Mouse (Mus musculus) monocyte, adult 5-6 weeks (primary cell): ENCODE measurements around the gene Prdx2. TPM values are rescaled to one million over a fixed set of nuclear protein-coding genes. Genes with fewer than 3 reads are reported as not detected.

Source experiments
- ATAC-seq: fragments of 153-309, 156-312 bp; replicated peaks from 2 replicates; pipeline ENCODE4 v1.8.0; 2017; ENCODE audit warnings: mild to moderate bottlenecking; ENCODE audit not compliant: low TSS enrichment, insufficient number of reproducible peaks, severe bottlenecking, poor library complexity, low FRiP score
- total RNA-seq: library from RNA; stranded (forward); fragments of 200-1000, 200-491, 200-594 nt; gene quantifications from 3 replicates; pipeline ENCODE4 v1.2.3, GENCODE M21; 2017

Prdx2 gene
- 153 to 207 TPM (median 196 TPM) in 3 replicates for total RNA-seq

DNA sequence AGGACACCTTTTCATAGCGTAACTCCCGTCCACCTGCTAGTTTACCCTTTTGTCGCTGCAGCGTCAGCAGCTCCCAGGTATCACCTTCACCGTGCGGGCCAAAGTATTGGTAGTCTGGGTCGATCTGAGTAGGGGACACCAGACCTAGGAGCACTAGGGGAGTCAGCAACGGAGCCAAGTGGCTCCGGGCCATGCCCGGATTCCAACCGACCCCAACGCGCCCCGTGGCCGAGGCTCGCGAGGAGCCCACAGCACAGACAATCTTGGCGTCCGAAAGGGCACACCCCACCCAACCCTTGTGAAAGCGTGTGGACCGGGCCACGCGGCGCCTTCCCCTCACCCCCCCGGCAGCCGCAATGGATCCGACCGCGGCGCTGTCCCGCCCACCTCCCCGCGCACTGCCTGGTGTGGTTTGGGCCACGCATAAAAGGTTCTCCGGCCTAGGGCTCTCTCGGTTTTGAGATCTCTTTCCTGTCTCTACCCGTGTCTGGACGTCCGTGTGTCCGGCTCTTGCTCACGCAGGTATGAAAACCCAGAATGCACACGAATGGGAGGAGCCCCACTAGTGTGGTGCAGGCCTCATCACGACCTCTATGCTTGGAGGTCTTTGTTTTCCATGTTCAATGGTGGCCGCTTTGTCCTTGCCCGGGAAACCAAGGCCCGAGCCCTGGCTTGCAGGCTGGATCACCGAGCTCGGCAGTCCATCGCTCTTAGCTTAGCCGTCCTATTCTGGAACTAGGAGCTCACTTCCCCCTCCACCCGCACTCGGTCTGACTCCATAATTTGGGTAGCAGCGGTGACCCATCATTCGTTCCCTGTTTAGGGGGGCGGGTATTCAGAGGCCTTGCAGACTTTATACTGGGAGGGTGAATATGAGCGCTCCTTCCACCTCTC, at the start of gene Prdx2, which contains the start of the genes Gm49661 and Rnaseh2a:
TSS of gene Prdx2 (plus strand) at position 347 of the 894 bp plus-strand sequence.
TSS of gene Gm49661 (minus strand) at position 193 of the 894 bp plus-strand sequence.
TSS of gene Rnaseh2a (minus strand) at position 527 of the 894 bp plus-strand sequence.
- no peak for ATAC-seq

DNA sequence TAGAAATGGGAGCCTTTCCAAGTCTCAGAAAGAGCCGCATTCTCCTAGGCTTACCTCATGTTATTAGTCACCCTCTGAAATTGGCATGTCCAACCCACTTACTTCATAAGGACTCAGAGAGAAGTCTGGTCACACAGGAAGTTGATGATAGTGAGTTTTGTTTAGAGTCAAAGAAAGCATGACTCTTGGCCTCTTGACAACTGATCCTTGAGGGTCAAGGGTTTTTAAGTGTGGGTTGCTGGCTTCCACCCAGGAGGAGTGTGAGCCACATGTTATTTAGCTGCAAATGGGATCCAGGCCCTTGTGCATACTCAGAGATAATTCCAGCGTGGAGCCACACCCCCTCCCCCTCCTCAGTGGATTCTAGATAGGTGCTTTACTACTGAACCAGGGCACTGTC, 47.8 kb upstream of the Prdx2 start:
- ATAC-seq: no peak

DNA sequence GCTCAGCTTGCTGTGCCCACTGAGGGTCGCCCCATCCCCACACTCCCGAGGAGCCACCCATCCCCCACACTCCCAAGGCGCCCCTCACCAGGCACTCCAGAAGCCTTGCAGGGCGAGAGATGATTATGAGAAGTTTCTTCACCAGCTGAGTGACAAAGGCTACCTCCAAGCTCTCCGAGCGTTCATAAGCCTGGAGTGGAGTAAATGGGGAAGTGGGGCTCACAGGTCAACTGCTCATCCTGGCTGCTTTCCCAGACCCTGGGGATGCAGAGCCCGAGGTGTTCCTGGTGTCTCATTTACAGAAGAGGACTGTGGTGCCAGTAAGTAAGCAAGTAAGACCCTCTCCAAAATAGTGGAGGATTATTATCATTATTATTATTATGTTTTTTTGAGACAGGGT, 43.8 kb upstream of the Prdx2 start:
- ATAC-seq: no peak

DNA sequence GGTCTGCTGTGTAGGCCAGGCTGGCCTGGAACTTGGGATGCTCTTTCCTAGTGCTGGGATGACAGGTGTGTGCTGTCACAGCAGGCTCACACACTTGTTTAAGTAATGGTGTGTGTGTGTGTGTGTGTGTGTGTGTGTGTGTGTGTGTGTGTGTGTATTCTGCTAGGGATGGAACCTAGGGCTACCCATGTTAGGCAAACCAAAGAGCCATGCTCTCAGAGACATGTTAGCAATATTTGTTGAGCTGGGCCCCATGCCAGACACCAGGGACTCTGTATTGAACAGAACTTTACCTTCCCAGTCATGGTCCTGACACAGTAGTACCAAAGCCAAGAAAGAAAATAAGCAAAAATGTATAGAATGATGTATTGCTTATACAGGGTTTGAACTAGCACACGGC, 41.9 kb upstream of the Prdx2 start:
- no peak for ATAC-seq

DNA sequence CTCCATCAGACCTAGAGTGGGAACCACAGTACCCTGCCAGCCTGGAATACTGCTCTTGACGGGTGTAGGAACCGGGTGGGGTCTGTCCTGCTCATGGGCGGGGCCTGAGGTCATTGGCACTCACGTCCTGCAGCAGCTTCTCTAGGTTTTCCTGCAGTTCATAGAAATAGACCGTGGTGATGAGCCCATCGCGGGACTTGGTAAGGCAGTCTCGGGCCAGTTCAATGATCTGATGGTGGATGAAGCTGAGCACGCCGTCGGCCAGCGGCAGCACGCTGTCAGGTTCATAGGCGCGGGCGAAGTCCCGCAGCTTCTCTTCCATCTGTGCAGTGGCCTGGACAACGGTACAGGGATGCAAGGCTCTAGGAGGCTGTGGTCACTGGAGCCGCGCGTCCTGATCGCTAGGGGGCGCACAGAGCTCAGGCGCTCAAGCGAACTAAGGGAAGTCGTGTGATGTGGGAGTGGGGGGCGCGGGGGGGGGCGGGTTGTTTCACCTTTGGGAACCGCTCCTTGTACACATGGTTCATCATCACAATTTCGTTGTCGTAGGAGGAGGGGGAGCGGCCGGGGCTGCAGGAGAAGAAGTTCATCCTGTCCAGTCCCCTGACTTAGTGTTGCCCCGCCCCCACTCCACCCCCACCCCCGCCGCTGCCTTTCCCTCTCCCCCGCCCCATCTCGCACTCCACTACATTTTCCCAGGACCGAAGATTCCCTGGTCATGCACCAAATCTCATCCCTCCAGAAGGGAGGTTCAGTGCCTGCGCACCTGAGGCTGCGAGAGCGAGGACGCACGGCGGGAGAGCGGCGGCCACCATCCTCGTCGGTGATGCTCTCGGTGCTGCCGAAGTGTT, 40.7 kb upstream of the Prdx2 start:
- ATAC-seq: peak; percentile 79

DNA sequence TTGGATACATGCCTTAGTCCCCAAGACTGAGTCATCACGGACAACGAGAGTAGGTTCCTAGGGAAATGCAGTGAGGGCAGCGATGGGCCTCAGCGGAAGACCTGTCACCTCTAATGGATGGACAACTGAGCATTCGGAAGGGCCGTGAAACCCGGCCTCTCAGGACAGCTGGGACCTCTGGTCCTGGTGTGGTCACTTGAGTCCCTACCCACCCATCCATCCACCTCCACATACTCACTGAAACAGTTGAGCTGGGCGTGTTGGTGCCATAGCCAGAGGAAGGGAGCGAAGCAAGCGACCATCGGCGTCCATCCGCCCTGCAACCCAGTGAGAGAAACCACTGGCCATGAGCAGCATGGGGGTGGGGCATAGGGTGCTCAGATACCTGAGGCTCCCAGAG, 38.8 kb upstream of the Prdx2 start:
- no peak for ATAC-seq

DNA sequence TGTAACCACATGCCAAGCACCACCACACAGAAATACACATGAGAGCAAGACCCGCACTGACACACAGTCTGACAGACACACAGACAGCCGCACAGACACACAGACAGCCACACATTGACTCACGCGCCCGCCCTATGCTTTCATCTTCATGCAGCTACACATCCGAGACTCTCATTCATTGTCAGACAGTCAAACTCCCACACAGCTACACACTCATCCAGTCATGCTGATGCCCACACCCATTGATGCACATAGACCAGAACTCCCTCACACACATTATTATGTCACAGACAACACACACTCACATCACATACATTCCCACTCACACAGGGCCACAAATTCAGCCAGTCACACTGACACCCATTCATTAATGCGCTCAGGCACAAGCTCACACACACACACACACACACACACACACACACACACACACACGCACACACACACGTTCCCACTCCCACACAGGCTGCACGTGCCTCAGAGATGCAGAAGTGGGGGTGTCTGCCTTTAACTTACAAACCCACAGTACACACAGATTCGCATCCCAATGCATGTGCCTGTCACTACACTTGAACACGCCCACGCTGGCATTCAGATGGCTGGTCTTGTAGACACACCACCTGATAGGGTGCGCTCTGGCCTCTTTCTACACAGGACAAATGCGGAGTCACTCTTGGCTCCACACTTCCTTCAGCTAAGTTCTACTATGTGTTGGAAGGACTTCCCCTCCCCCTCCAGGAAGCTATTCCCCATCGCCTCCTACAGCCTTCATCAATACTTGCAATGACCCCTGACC, 35.4 kb upstream of the Prdx2 start:
- no peak for ATAC-seq

DNA sequence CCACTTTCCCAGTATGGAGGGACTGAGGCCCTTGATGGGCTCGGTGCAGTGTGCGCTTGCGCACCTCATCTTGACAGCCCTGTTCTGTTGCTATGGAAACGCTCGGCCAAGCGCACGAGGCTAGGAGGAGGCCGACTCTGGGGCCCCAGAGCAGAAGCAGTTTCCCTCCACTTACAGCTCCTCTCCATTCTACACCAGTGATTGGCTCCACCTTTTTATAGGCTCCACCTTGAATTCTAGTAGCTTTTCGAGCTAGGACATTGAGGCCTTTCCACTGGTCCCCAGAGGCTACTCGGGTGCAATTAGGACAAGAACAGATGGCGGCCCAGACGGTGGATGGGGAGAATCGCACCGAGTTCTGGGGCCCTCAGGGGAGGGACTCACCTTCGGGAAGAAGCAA, 34.5 kb upstream of the Prdx2 start:
- ATAC-seq: no peak

DNA sequence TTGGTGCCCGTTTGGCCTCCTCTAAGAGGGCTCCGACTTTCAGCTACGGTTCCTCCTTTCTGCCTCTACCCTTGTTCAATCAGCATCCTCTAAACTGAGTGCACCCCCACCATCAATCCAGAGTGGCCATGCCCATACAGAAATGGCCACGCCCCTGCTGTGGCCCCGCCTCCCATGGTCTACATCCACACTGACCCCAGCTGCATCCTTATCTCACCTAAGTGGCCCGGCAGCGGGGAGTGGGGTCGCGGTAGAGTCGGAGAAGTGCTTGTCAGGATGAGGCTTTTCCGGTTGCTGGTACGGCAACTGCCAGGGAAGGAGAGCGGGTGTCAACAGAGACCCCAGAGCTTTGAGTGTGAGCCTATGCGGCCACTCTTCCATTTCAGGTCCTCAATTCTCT, 33.9 kb upstream of the Prdx2 start:
- ATAC-seq: no peak; the same call in 1 of the 2 replicates

DNA sequence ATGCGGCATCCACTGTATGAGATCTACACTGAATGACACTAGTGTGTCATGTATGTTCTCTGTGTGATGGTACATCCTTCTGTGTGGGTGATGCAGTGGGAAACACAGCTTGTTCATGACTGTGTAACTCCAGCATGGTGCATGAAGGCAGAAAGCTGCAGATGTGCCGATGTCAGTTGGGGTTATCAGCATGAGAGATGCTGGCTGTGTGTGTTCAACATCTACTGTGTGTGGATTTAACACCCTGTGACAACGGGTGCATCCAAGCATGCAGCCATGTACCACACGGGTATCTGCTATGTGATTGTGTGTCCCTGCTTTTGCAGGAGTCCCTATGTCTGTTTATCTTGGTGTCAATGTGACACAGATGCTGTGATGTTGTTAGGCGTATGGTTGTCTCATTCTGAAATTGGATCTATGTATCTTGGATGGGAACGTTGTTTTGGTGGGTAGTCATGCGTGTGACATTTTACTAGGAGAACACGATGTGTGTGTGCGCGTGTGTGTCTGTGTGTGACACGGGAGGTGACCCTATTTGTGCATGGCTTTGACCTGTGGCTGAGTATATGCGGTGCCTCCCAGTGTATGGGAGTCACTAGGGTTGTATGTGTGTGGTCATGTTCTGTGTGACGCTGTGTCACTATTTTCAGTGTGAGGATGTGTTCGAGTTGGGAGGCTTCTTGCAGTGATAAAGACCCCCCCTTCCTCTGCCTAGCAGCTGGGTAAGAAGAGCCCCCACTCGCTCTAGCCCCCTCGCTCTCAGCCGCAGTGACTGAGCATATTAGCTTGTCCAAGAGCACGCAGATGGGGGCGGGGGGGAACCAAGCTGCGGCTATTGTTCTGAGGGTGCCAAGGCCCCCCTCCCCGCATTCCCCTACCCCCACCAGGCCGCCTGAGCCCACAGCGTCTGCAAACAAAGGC, 33.1 kb upstream of the Prdx2 start:
- no peak; the same call in 1 of the 2 replicates for ATAC-seq

DNA sequence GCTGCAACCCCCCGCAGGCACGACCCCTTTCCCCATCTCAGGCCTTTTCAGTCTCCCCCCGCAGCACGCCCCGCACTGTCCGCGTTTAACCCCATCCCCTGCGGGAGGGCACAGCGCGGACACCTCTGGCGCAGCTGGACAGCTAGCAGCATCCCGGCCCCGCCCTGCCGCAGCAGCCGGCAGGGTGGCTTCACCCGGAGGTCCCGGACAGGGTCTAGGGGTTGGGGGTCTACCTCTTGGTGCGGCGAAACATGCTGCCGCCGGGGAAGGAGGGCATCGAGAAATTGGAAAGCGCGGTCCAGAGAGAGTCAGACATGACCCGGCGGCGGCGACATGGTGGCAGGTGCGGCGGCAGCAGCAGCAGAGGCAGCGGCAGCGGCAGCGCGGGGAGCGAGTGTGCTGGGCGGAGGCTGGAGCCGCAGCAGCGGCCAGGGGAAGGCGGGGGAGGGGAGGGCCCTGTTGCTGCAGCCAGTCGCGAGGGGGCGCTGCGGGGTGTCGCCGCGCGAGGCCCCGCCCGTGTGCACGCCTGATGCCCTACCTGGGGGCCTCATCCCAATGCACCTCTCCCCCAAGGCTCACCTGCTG, 32.3 kb upstream of the Prdx2 start, which contains the start of gene Mast1:
TSS of gene Mast1 (minus strand) at position 398 of the 585 bp plus-strand sequence.
- ATAC-seq: 0 out of 2 replicates have a peak, but pooled peaks have one; percentile 54

DNA sequence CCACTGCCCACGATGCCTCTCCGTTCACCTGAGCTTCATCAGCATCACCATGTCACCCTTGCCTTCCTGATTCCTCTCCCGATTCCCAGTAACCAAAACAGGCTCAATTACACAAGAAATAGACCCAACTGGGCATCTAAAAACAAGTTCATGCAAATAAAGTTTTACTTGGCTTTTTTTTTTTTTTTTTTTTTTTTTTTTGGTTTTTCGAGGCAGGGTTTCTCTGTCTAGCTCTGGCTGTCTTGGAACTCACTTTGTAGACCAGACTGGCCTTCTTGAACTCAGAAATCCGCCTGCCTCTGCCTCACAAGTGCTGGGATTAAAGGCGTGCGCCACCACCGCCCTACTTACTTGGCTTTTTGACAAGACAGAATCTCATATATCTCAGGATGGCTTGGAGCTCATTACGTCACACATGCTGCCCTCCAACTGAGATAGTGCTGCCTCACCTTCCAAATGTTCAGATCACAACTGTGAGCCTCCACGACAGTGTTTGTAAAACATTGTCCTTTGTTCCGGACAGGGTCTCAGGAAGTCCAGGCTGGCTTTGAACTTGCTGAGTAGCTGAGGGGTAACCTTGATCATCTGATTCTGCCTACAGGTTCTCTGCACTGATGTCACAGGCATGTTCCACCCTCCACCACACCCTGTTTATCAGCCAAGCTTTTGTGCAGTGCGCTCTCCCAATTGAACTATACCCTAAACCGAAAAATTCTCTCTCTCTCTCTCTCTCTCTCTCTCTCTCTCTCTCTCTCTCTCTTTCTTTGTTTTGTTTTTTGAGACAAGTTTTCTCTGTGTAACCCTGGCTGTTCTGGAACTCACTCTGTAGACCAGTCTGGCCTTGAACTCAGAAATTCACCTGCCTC, 31.5 kb upstream of the Prdx2 start:
- ATAC-seq: no peak

DNA sequence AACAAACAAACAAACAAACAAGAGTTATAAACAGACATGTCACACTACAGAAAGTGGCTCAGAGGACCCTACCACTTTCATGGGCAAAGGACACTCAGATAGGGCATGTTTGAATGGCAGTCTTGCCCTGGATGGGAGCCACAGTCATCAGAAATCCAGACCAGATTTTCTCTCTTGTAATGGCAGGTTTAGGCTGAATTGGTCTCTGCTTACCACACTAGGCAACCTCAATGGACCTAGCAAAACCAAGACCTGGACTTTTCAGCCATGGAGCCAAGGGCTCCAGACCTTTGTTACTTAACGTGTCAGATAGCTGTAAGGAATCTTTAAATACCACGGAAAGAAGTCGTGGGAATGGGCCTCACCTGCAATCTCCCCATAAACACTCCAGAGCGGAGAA, 25.7 kb upstream of the Prdx2 start:
- no peak for ATAC-seq

DNA sequence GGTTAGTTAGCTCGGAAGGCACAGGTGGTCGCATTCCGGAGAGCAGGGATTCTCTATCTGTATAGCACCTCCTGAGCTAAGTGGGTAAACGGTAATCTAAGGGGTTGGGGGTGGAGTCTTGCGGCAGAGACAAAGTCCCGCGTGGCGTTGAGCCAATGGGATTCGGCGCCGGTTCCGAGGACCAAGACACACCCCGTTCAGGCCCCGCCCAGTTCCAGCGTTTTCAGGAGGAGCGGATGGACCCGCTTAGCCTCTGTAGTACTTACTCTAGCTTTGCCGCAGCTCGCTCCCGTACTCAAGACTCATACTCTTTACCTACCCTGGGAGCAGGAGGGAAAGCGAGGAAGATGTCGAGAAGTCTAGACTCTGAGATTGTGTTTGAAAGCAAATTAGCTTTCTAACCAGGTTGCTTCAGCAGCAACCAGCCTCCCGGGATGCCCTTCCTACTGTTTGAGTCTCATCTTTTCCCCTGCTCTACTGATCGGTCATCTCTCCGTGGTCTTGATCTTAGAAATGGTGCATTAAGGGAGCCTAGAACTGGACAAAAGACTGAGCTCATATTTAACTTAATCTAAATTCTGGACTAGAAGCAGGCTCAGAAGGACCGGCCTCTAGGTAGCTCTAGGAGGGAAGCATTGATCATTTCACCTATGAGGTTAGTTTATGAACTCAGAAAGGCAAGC, 24.8 kb upstream of the Prdx2 start:
- ATAC-seq: no peak

DNA sequence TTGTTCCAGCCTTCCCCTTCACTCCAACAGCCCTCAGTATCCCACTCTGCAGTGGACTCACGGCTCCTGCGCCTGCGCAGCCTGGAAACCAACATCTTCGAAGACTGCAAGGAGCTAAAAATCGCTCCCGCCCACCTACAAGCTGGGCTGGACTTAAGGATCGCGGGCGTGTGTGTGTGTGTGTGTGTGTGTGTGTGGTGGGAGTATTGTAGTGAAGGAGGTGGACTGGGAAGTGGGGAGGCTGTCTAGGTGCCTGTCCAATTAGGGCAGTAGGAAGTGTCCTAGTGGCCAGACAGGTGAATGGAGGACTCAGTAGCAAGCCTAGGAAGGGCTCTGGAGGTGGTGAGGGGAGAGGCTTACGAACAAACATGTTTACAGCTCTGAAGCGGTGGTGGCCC, 24.2 kb upstream of the Prdx2 start:
- no peak for ATAC-seq
